Mouse (Mus musculus) gastrocnemius, postnatal 14 days (tissue): ENCODE data around the gene Lzic. TPM values are rescaled to one million over a fixed set of nuclear protein-coding genes. Genes with fewer than 3 reads are reported as not detected.
"Not testable (repeated sequence)": the region's sequence is repeated elsewhere in the genome, so short reads cannot be mapped to it uniquely, and the experiment has no call there.

Source experiments
- DNase-seq: peaks from one replicate; pipeline ENCODE4 v3.0.0; 2021; ENCODE audit warnings: mixed read lengths
- intact Hi-C: fragments of 180-260 bp; cut with DNase I; formaldehyde crosslinking; loops from one replicate; pipeline ENCODE4 v1.15.1; 2025; ENCODE audit warnings: low total_unique reads
- long read RNA-seq, 2 experiments: library from polyadenylated mRNA; stranded (forward); transcript quantifications; one replicate each; pipeline ENCODE4 v2.0.0; 2021
- total RNA-seq, 2 experiments: library from RNA; stranded (reverse); gene quantifications; 2 replicates each; pipeline ENCODE4 v1.2.3; 2021

The Lzic gene
- 10 to 100 TPM; 12.0 to 17.9 TPM for total RNA-seq
- long read RNA-seq, experiment 1, transcript Lzic-201 (7 exons, 1,817 nt) = major isoform, 12 of 22 reads
- long read RNA-seq, experiment 1, partial matches to known transcripts = 1 of 22 reads
- long read RNA-seq, experiment 1, other reads (novel, unspliced or antisense) = 9 of 22 reads
- long read RNA-seq, experiment 2, transcript Lzic-201 (7 exons, 1,817 nt) = major isoform, 11 of 19 reads
- long read RNA-seq, experiment 2, partial matches to known transcripts = 0 of 19 reads
- long read RNA-seq, experiment 2, other reads (novel, unspliced or antisense) = 8 of 19 reads

DNA sequence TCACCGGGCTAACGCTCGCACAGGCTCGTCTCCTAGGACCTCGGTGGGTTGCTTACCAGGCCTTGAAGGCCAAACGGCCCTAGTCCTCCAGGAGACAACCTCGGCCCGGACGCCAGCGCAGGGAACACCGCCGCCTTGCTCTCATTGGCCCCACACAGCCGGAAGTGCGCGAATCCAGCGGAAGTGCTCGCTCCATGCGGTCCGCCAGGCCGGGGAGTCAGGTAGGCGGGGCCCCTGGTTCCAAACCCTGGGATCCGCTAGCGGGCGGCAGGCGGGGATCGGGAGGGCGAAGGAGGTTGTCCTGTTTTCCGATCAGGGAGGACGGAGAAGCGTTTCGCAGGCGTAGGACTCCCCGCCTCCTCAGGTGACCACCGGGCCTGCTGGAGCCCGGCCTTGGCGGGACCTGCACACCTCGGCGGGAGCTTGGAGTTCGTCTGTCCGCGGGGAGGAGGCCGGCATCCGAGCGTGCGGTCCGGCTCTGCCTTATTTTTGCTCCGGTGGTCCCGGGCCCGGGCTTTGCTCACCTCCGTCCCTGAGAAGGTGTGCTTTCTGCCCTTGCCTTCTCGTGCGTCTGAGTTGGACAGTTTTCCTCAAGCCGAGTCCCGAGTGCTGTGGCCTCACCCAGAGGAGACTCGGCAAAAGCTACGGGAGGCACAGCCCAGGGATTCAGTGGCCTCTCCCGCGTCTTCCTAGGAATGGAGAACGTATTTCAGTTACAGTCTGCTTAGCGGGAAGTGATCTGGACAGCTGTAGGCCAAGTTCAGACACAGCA lies at the start of gene Lzic, which contains the start of gene Nmnat1:
Gene Lzic (plus strand): TSS at position 177 of the 772 bp plus-strand sequence.
Gene Nmnat1 (minus strand): TSS at position 150 of the 772 bp plus-strand sequence.
- DNase-seq = peak; percentile 96
- intact Hi-C loops = no loop called here

DNA sequence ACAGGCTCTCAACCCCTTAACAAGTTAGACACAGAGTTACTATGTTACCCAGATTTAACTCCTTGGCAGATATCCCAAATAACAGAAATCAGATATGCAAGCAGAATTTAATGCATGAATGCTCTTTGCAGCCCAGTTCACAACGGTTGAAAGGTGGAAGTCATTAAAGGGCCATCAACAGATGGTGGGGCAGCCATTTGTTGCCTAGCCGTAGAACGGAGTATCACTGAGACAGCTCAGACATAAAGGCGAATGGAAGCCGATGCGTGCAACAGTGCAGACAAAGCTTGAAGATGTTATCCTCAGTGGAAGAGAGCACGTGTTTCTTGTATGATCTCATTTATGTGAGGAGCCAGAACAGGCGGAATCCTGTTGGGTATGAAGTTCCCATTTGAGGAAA lies 44.5 kb upstream of the Lzic start:
- intact Hi-C loops = no loop called here
- no peak for DNase-seq

DNA sequence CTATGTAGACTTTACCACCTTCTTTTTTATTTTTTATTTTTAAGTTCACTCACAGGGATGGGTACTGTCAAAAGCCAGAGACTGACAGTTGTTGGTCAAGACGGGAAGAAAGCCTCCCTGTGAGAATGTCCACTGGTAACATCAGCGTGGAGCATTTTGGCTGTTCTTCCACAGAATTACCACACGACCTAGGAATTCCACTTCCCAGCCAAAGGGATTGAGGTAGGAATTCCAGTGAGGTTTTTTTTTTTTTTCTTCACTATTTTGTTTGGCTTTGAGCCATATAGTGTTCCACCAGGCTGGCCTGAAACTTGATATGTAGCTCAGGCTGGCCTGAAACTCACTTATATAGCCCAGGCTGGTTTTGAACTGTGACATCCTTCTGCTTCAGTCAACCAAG lies 42.6 kb upstream of the Lzic start:
- intact Hi-C loops = no loop called here
- no peak for DNase-seq

DNA sequence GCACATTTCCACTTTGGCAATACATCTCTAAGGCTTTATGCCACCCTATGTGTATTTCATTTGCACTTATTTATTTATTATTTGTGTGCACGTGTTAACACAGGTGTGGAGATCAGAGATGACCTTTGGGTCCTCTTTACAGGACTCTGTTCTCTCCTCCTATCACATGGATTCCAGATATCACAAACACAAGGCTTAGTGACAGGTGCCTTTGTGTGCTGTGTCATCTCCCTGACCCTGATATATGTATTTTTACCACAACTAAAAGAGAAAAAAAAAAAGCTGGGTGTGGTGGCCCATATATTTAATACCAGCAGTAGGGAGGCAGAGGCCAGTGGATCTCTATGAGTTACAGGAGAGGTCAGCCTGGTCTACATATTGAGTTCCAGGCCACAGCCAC lies 40.6 kb upstream of the Lzic start:
- intact Hi-C loops = no loop called here
- no peak for DNase-seq

DNA sequence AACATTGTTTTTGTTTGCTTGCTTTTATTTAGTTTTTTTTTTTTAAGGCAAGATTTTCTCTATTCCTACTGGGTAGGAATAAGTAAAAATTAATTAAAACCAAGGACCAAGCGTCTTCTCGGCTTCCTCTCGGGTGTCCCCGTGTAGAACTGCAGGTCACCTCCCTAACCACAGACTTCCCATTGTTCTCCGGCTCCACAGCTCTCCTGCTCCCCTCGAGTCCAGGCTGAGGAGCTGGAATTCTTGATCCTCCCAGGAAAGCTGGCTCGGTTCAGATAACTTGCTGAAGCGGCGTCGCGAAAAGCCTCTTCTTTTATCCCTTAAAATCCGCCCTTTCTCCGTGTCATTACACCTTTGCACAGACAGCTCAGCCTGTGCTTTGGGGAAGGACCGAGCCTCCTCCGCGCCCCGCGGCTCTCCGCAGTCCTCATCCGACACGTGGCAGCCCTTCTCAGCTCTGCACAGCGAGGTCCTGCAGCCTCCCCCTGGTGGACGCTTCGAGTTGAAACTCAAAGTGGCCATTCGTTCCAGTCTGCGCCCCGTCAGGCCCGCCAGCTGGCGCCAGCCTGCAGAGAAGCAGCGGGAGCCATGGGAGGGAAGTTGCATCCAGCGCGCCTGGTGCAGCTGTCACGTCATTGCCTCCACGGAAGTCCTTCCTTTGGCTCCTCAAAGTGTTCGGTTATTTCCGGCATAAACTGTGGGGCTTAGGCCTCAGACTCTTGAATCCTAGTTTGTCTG lies 39.9 kb upstream of the Lzic start:
- DNase-seq = peak; percentile 94
- intact Hi-C loops = no loop called here

DNA sequence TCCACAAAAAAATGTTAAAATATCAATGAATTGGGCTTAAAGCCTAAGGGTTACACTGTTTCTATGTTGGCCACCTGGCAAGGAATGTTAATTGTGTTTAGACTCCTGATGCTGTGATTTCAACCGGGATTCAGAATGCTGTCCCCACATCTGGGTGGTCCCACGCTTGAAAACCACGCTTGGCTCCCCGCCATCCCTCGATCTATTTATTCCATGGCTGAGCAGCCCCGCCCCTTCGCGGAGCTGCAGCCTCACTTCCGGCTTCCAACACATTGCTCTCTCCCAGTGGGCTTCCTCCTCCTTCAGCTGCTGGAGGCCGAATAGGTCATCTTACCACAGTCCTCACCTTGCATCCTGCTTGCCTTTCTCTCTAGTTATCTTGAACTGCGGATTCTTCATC lies 39.2 kb upstream of the Lzic start:
- peak; percentile 43 for DNase-seq
- intact Hi-C loops = no loop called here

DNA sequence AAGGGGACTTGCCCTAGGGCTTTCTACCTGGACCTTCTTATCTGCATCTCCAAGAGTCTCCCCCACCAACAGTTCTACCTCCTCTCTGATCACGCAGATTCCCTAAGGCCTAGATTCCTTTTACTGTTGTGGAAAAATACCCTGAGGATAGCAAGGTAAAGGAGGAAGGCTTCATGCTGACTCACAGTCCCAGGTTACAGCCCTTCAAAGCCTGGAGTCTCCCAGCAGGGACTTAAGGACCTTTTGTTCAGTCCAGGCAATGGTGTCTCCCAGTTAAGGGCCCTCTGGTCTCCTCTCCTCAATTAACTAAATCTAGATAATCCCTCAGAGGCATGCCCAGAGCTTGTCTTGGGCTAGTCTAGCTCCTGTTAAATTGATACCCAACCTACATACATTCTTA lies 38.7 kb upstream of the Lzic start:
- intact Hi-C loops = no loop called here
- no peak for DNase-seq

DNA sequence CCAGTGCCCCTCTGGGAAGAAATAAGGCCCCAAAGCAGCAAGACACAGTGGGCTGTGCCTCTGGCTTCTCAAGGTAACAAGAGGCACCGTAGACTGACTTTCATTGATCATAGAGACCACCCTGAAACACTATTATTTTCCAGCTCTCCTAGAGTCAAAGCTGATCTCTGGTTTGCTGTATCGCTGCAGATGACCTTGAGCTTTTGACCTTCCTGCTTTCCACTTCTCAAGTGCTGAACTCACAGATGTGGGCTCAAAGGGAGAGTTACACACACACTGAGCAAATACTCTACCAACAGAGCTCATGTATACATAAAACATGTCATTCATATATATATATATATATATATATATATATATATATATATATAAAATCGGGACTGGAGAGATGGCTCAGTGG lies 34.4 kb upstream of the Lzic start:
- intact Hi-C loops = no loop called here
- DNase-seq = no peak

DNA sequence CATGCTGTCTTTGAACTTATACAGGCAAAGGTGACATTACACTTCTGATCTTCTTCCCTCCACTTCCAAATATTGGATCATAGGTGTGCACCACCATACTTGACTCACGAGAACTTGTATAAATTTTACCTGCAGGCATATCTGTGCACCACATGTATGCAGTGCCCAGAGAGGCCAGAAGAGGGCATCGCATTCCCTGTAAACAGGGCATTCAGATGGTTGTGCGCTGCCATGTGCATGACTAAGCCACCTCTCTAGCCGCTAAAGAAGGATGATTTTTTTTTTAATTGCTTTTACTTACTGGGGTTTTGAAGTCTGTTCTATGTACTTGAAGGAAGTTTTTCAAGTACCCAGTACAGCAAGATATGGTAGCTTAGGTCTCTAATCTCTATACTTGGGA lies 31.4 kb upstream of the Lzic start:
- intact Hi-C loops = no loop called here
- peak; percentile 37 for DNase-seq

DNA sequence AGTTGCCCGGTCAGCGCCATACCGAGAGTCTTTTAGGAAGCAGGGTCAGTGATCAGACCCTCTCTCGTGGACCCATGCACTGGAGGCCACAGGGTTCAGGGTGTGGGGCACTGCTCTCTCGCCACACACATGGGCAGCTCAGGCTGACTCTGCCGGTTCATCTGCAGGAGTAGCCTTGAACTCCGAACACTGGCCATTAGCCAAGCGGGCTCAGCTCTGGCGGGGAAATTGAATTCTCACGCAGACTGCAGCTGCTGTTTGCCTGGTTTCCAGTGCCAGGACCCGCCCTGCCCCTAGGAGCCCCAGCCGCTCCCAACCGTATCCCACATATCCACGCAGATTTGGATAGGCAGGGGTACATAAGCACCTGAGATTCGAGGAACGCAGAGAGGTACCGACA lies 30.8 kb upstream of the Lzic start:
- intact Hi-C loops = no loop called here
- DNase-seq = peak; percentile 40

DNA sequence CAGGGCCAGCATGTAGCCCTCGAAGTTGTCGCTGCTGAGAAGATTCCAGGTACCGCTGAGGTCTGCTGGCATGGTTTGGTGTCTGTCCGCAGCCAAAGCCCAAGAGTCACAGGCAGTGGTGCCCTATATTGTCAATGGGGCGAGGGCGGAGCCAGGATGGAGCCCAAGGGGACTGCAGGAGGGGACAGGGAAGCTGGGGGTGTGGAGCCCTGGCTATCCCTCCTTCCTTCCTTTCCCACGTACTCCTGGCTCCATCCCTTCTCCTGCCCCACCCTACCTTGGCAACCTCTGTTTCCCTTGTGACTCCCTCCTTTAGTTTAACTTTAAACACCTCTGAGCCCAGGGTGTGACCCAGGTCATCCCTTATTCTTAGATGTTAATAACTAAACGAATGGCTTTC lies 30.1 kb upstream of the Lzic start, which contains the start of gene Rbp7:
Gene Rbp7 (minus strand): TSS at position 100 of the 400 bp plus-strand sequence.
- DNase-seq = no peak
- intact Hi-C loops = no loop called here

DNA sequence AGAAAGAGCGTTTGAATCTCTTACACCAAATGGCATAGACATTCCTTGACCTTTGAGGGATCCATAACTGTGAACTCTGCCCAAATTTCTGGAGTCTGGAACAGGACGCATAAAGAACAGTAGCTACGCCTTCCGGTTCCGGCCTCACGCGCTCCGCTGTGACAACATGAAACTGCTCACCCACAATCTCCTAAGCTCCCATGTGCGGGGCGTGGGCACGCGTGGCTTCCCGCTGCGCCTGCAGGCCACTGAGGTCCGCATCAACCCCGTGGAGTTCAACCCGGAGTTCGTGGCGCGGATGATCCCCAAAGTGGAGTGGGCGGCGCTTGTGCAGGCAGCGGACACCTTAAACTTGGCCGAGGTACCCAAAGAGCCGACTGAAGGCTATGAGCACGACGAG lies 27.9 kb upstream of the Lzic start:
- DNase-seq, intact Hi-C loops: not testable (repeated sequence)

DNA sequence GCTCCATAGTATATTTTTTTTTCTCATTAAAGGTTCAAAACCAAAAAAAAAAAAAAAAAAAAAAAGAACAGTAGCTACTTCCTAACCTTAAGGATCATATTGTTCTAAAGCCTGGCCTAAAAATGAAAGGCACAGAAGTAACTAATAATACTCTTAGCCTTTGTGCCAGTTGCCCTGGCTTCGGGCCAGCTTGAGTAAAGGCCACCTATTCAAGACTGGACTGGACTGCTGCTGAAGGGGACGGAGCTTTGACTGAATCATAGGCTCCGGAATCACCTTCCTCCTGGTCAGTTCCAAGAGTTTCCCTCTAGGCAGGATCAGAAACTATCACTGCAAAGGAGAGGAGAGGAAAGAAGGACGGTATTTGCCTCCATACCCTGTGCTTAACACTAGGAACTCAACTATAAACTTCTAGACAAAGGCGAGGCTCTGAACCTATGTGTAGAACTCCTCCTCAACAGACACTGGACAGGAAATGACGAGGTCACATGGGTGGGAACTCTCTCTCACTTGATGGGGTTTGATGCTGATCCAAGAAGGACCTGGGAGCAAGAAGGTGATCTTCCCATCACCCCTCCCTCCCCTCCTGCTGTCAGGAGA lies 27.1 kb upstream of the Lzic start:
- intact Hi-C loops = no loop called here
- peak; percentile 40 for DNase-seq

DNA sequence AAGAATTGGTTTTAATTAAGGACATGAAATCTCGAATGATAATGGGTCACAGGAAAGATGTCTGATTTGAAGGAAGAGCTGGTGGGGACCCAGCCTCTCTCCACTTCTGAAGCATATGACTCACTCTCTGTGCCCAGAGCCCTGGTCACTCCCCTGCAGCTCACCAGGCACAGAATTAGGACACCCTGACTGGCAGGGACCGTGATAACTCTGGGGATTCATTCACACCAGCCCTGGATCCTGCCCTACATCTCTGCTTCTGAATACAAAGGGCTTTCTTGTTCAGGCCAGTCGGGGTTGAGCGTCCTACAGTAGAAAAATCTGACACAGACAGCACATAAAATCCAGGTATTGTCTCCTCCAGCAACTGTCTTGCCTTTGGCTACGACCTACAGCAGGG lies 26.5 kb upstream of the Lzic start:
- intact Hi-C loops = no loop called here
- DNase-seq = no peak

DNA sequence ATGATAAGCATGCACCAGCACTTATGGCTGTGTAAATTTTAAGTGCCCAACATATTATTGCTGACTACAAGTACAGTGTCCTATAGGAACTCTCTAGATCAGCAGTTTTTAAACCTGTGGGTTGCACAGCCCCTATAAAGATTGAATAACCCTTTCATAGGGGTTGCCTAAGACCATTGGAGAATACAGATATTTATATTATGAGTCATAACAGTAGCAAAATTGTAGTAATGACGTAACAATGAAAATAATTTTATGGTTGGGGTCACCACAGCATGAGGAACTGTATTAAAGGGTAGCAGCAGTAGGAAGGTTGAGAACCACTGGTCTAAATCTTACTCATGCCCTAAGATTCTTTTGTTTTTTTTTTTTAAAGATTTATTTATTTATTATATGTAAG lies 25.6 kb upstream of the Lzic start:
- no peak for DNase-seq
- intact Hi-C loops = no loop called here

DNA sequence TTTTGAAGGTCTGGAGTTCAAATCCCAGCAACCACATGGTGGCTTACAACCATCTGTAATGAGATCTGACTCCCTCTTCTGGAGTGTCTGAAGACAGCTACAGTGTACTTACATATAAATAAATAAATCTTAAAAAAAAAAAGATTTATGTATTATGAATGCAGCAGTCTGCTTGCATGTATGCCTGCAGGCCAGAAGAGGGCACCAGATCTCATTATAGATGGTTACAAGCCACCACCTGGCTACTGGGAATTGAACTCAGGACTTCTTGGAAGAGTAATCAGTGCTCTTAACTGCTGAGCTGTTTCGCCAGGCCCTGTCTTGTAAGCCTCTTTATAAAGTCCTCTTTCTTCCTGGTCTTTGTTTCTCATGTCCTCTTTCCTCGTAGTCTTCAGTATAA lies 24.6 kb upstream of the Lzic start:
- DNase-seq, intact Hi-C loops: not testable (repeated sequence)

DNA sequence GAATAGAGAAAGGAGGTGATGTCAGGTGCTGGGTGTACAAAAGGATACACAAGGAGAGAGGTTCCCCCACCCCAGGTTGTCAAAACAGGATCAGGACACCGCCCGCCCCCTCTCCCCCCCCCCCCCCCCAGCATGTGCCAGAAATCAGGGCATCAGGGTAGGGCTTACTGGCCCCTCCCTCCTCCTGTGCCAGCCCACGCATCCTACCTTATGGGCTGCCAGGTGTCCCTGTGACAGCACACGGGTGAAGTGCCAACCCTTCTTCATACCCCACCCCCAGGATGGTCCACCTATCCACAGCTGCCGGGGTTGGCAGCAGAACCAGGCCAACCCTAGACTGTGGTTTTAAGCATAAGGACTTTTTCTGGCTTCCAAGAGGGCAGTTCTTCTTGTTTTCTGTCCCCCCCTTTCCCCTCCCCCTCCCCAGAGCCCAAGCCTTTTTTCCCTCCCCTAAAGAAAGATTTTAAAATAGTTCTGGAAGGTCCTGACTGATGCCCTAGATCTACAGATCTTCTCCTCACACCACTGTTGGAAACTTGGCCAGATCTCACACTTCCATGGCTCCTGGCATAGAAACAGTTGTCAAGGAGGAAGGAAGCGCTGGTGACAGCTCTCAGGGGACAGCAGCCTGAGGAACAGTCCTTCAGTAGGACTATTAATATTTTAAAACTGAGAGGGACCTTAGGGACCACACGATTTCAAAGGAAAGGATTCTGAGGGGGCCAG lies 23.3 kb upstream of the Lzic start:
- intact Hi-C loops = no loop called here
- no peak for DNase-seq

DNA sequence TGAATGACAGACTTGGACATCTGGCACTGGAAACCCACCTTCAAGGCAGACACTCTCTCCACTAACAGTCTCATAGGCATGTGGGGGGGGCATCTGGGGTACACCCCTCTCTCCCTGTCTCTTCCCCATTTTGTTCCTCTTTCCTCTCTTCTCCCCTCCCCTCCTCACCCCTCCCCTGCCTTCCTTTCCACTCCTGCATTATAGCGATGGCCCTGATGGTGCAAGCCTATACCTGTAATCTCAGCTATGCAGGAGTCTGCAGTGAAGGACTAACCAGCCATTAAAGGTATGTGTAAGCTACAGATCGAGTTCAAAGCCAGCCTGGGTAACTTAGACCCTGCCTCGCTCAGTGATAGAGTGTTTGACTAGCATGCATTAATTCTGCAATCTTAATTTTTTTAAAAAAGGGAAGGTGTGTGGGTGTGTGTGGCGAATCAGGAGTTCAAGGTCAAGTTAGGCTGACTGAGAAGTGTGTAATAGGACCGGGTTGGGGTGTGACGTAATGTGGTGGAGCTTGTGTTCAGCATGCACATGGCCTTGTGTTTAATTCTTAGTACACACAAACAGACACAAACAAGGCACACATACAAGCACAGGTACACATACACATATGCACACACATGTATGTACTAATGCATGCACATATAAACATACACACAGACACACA lies 22.6 kb upstream of the Lzic start:
- DNase-seq = no peak
- intact Hi-C loops = no loop called here

DNA sequence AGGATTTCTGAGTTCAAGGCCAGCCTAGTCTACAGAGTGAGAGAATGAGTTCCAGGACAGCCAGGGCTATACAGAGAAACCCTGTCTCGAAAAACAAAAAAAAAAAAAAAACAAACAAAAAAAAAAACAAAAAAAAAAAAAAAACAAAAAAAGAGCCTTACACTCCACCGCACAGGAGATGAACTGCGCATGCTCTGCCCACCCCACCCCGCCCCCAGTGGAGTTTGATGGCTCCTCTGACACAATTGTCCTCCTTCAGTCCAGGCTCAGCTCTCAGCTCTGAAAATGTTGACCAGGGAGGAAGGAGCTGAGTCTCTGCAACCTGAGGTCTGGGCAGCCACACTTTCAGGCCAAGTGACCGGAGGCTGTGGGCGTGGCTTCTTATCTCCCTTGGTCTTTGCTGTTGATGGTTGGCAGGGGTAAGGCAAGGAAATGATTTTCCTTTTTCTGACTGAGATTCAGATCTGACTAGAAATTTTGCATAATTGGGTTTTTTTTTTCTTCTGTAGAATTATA lies 21.5 kb upstream of the Lzic start:
- no peak for DNase-seq
- intact Hi-C loops = no loop called here
